Mouse (Mus musculus) midbrain, embryonic 15.5 days (tissue): ENCODE data around the gene Gm11985. TPM values are rescaled to one million over a fixed set of nuclear protein-coding genes. Genes with fewer than 3 reads are reported as not detected.
A peak's percentile ranks its signal among the peaks of the same experiment; 100 is the strongest.

Experiments used
- ATAC-seq: fragments of 200-750 bp; cut with Nextera tagmentation; replicated peaks from 2 replicates; pipeline ENCODE4 v1.8.0; 2017; ENCODE audit warnings: moderate TSS enrichment
- H3K27ac ChIP-seq: fragments of 300-500 bp; sonication (generic); 2 replicates; pipeline ENCODE4 v1.5.1; 2015; ENCODE audit warnings: mild to moderate bottlenecking, inconsistent platforms
- H3K27me3 ChIP-seq: fragments of 300-500 bp; sonication (generic); replicated peaks from 2 replicates; pipeline ENCODE4 v1.6.1; 2015; ENCODE audit warnings: inconsistent platforms
- H3K36me3 ChIP-seq: fragments of 300-500 bp; sonication (generic); replicated peaks from 2 replicates; pipeline ENCODE4 v1.6.1; 2015; ENCODE audit warnings: inconsistent platforms
- H3K4me1 ChIP-seq: fragments of 300-500 bp; sonication (generic); 2 replicates; pipeline ENCODE4 v1.6.1; 2015; ENCODE audit warnings: inconsistent platforms
- H3K4me2 ChIP-seq: fragments of 300-500 bp; sonication (generic); 2 replicates; pipeline ENCODE4 v1.6.1; 2015; ENCODE audit warnings: inconsistent platforms, mild to moderate bottlenecking, moderate library complexity
- H3K4me3 ChIP-seq: fragments of 300-500 bp; sonication (generic); 2 replicates; pipeline ENCODE4 v1.5.1; 2015; ENCODE audit warnings: mild to moderate bottlenecking, inconsistent platforms
- H3K9ac ChIP-seq: fragments of 300-500 bp; sonication (generic); 2 replicates; pipeline ENCODE4 v1.6.1; 2015; ENCODE audit warnings: mild to moderate bottlenecking, inconsistent platforms
- H3K9me3 ChIP-seq: fragments of 300-500 bp; sonication (generic); 2 replicates; pipeline ENCODE4 v1.6.1; 2016; ENCODE audit warnings: inconsistent platforms
- WGBS: fragments of 180-500 bp; shearing (Covaris S2); methylation state at CpG from one replicate; pipeline ENCODE4 v1.1.7; 2015; ENCODE audit warnings: mixed read lengths; 5-methylcytosine and 5-hydroxymethylcytosine counted together
- polyA plus RNA-seq: library from polyadenylated mRNA; unstranded; fragments of >200 nt; fragmentation: Nextera tagmentation; extraction: Ambion mirVana; gene quantifications from 2 replicates; pipeline ENCODE4 v1.2.1, GENCODE M21; 2015

Gene Gm11985
- polyA plus RNA-seq, 1 experiment from 2014 or later, result not detected

DNA sequence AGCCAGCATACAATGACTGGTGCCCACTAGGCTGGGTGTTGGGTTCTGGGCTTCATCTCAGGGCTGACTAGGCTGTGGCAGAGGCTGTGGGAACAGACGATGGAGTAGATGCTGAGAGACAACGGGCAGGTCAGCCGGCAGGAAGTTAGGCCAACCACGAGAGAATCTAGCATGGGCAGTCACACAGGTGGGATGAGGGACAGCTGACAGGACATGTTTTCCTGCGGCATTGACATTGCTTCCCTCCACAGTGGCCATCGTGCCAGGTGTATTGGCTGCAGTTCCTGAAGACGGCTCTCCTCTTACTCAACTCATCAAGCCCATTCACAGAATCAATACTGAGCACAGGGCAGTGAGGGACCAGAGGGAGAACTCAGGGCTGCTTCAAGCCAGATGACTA lies 40.4 kb downstream of the Gm11985 start:
- H3K27me3 ChIP-seq, result no peaks in the 10 kb centered on the region
- no peaks in the 10 kb centered on the region for H3K9me3 ChIP-seq
- H3K27ac ChIP-seq, result no peak overlapping the region
- H3K4me1 ChIP-seq, result no peaks in the 10 kb centered on the region
- no peak overlapping the region for H3K9ac ChIP-seq
- WGBS, result 95% methylated on average over 7 of the region's 7 CpGs
- no peak overlapping the region for H3K4me3 ChIP-seq
- no peak for ATAC-seq
- H3K4me2 ChIP-seq, result no peak overlapping the region
- H3K36me3 ChIP-seq, result no peaks in the 10 kb centered on the region

DNA sequence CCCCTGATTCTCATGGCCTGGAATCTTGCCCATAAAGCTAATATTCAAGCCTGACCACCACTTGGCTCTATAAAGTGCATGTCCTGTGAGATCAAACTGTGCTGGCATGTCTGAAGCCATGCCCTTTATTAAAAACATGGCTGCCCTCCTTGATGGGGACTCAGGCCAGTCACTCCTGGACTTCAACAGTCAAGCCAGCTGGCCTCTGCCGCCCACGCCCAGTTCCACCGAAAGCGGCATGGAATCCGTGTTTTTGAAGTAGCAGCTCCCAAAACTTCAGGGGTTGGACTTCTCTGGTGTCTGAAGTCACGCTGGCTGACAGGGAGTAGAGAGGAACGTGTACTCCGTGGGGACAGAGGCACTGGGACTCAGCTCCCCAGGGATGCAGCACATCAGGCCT lies 40.8 kb downstream of the Gm11985 start:
- Histone ChIP-seq H3K4me1 (no peaks in the 10 kb centered on the region), H3K9me3 (no peaks in the 10 kb centered on the region), H3K27ac (no peak overlapping the region), H3K27me3 (no peaks in the 10 kb centered on the region), H3K4me3 (no peak overlapping the region), H3K4me2 (no peak overlapping the region), H3K36me3 (no peaks in the 10 kb centered on the region), H3K9ac (no peak overlapping the region)
- no peak for ATAC-seq
- WGBS, result 88% methylated on average over 8 of the region's 8 CpGs

- no peaks in the 10 kb centered on the region for H3K9me3 ChIP-seq
- H3K4me3 ChIP-seq, result no peak overlapping the region
- no peak for ATAC-seq
- no peaks in the 10 kb centered on the region for H3K27me3 ChIP-seq
- WGBS, result 83% methylated on average over 4 of the region's 4 CpGs
- H3K36me3 ChIP-seq, result no peaks in the 10 kb centered on the region
- H3K4me1 ChIP-seq, result no peaks in the 10 kb centered on the region
- no peak overlapping the region for H3K4me2 ChIP-seq
- H3K9ac ChIP-seq, result no peak overlapping the region
- no peak overlapping the region for H3K27ac ChIP-seq
Observed at GRCm38 (mm10) chr11:7145221-7145620, 43.1 kb downstream of the Gm11985 start.

GRCm38 (mm10) chr11:7144369-7144768 lies 44.0 kb downstream of the Gm11985 start:
- Histone ChIP-seq H3K36me3 (no peaks in the 10 kb centered on the region), H3K4me2 (no peak overlapping the region), H3K4me1 (no peaks in the 10 kb centered on the region), H3K4me3 (no peak overlapping the region), H3K27me3 (no peaks in the 10 kb centered on the region), H3K9me3 (no peaks in the 10 kb centered on the region), H3K9ac (no peak overlapping the region), H3K27ac (no peak overlapping the region)
- WGBS, result 91% methylated on average over 11 of the region's 11 CpGs
- no peak for ATAC-seq

- no peak overlapping the region for H3K9ac ChIP-seq
- no peaks in the 10 kb centered on the region for H3K4me1 ChIP-seq
- ATAC-seq, result no peak
- H3K27me3 ChIP-seq, result no peaks in the 10 kb centered on the region
- no peak overlapping the region for H3K4me2 ChIP-seq
- no peaks in the 10 kb centered on the region for H3K9me3 ChIP-seq
- no peak overlapping the region for H3K27ac ChIP-seq
- 63% methylated on average over 3 of the region's 3 CpGs for WGBS
- H3K36me3 ChIP-seq, result no peaks in the 10 kb centered on the region
- no peak overlapping the region for H3K4me3 ChIP-seq
Observed at GRCm38 (mm10) chr11:7142725-7143124, 45.6 kb downstream of the Gm11985 start.

DNA sequence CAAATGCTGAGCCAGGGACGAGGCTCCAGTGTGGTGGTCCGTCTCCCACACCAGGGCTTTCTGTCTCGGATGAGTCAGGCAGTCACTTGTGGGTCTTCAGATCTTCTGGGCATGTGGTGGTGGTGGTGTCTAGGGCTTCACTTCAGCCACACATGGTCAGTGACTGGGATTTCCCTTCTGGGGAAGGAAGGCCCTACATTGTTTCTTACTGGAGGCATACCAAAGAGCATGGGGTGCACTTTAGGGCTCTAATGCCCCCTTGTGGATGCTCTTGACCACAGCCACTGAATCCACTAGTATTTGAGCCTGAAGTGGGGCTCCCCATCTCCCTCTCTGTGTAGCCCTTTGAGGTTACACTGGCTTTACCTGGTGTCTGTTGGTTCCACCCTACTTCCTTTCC lies 47.9 kb downstream of the Gm11985 start:
- no peaks in the 10 kb centered on the region for H3K4me1 ChIP-seq
- H3K27me3 ChIP-seq, result no peaks in the 10 kb centered on the region
- no peaks in the 10 kb centered on the region for H3K9me3 ChIP-seq
- H3K4me3 ChIP-seq, result no peak overlapping the region
- 88% methylated on average over 3 of the region's 3 CpGs for WGBS
- no peak overlapping the region for H3K27ac ChIP-seq
- H3K9ac ChIP-seq, result no peak overlapping the region
- no peak overlapping the region for H3K4me2 ChIP-seq
- ATAC-seq, result no peak
- no peaks in the 10 kb centered on the region for H3K36me3 ChIP-seq

- H3K36me3 ChIP-seq, result no peaks in the 10 kb centered on the region
- WGBS, result 92% methylated on average over 8 of the region's 8 CpGs
Observed at GRCm38 (mm10) chr11:7138370-7138769, 50.0 kb downstream of the Gm11985 start.

DNA sequence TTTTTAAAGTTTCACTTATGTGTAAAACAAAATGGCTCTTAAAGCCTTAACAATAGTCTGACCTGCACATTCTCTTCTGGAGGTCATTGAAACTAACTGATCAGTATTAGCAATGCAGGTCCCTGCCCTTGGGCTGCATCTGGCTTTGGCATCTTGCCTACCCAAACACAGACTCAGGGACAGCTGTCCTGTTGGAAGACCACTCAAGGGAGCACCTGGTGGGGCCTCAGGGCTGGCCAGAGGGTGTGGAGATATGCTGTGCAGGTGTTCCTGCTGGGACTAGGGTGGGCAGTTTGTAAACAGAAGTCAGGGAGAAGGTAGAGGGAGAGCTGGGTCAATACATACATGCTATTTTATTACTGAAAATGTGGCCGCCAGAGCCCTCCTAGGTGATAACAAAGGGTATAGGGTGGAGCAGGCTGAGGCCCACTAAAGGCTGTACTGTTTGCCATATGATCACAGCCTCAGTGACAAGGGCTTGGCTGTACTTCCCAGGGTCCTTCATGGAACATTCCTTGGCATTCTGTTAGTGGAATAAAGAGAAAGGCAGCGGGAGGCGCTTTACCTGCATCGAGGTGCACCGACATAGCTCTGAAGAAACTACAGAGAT lies 52.0 kb downstream of the Gm11985 start:
- H3K9me3 ChIP-seq, result no peaks in the 10 kb centered on the region
- no peaks in the 10 kb centered on the region for H3K36me3 ChIP-seq
- H3K4me2 ChIP-seq, result no peak overlapping the region
- H3K4me1 ChIP-seq, result no peaks in the 10 kb centered on the region
- no peak overlapping the region for H3K27ac ChIP-seq
- no peaks in the 10 kb centered on the region for H3K27me3 ChIP-seq
- WGBS, result 95% methylated on average over 5 of the region's 5 CpGs
- no peak for ATAC-seq
- no peak overlapping the region for H3K4me3 ChIP-seq
- H3K9ac ChIP-seq, result no peak overlapping the region

More at GRCm38 (mm10) chr11:7138370-7138769, 50.0 kb downstream of the Gm11985 start:
- H3K4me1 ChIP-seq, result no peaks in the 10 kb centered on the region
- no peak overlapping the region for H3K9ac ChIP-seq
- no peak overlapping the region for H3K4me2 ChIP-seq
- no peak for ATAC-seq
- H3K4me3 ChIP-seq, result no peak overlapping the region
- no peaks in the 10 kb centered on the region for H3K27me3 ChIP-seq
- no peak overlapping the region for H3K27ac ChIP-seq
- H3K9me3 ChIP-seq, result no peaks in the 10 kb centered on the region

- H3K9ac ChIP-seq, result no peak overlapping the region
- H3K4me2 ChIP-seq, result no peak overlapping the region
- H3K9me3 ChIP-seq, result no peaks in the 10 kb centered on the region
- H3K27me3 ChIP-seq, result no peaks in the 10 kb centered on the region
- 82% methylated on average over 9 of the region's 9 CpGs for WGBS
- H3K36me3 ChIP-seq, result 0 out of 2 replicates have a peak, but pooled peaks cover 3% of the 10 kb centered on the region
- no peaks in the 10 kb centered on the region for H3K4me1 ChIP-seq
- 0 out of 2 replicates have a peak overlapping the region, but pooled peaks have one; percentile 20 for H3K27ac ChIP-seq
- H3K4me3 ChIP-seq, result no peak overlapping the region
- ATAC-seq, result no peak
Observed at GRCm38 (mm10) chr11:7135763-7136162, 52.6 kb downstream of the Gm11985 start.

- ATAC-seq, result 0 out of 2 replicates have a peak, but pooled peaks have one; percentile 38
- Histone ChIP-seq H3K36me3 (0 out of 2 replicates have a peak, but pooled peaks cover 3% of the 10 kb centered on the region), H3K9me3 (no peaks in the 10 kb centered on the region), H3K4me1 (no peaks in the 10 kb centered on the region), H3K27ac (0 out of 2 replicates have a peak overlapping the region, but pooled peaks have one; percentile 20), H3K4me3 (no peak overlapping the region), H3K27me3 (no peaks in the 10 kb centered on the region), H3K4me2 (no peak overlapping the region), H3K9ac (no peak overlapping the region)
- whole genome bisulfite sequencing, result 69% methylated on average over 6 of the region's 6 CpGs
Observed at GRCm38 (mm10) chr11:7135301-7135700, 53.1 kb downstream of the Gm11985 start.

DNA sequence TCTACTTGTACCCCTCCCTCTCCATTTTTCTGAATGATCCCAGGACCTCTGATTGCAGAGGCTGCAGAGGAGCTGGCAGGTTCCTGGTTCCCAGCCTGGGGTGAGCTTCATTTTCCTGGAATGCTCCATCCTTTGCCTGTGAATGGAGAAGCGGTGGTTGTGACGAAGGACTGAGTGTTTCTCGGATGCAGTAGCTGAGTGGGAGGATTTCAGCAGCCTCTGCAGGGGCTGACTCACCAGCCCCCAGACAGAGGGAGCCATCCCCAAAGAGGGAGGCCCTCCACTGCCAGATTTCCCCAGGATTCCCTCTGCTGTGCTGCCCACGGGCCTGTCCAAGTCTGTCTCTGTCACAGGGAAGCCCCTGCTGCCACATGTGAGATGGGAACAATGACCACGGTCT lies 54.0 kb downstream of the Gm11985 start:
- 0 out of 2 replicates have a peak, but pooled peaks cover 3% of the 10 kb centered on the region for H3K36me3 ChIP-seq
- H3K9me3 ChIP-seq, result no peaks in the 10 kb centered on the region
- no peak overlapping the region for H3K9ac ChIP-seq
- no peak overlapping the region for H3K4me3 ChIP-seq
- no peaks in the 10 kb centered on the region for H3K4me1 ChIP-seq
- no peaks in the 10 kb centered on the region for H3K27me3 ChIP-seq
- H3K27ac ChIP-seq, result no peak overlapping the region
- ATAC-seq, result no peak
- no peak overlapping the region for H3K4me2 ChIP-seq
- WGBS, result 82% methylated on average over 5 of the region's 5 CpGs

- Histone ChIP-seq H3K9me3 (no peaks in the 10 kb centered on the region), H3K27ac (no peak overlapping the region), H3K36me3 (0 out of 2 replicates have a peak, but pooled peaks cover 3% of the 10 kb centered on the region), H3K4me1 (no peaks in the 10 kb centered on the region), H3K4me2 (no peak overlapping the region), H3K27me3 (no peaks in the 10 kb centered on the region), H3K4me3 (no peak overlapping the region), H3K9ac (no peak overlapping the region)
- ATAC-seq, result no peak
- WGBS, result 88% methylated on average over 5 of the region's 5 CpGs
Observed at GRCm38 (mm10) chr11:7133736-7134135, 54.6 kb downstream of the Gm11985 start.
